Mouse (Mus musculus) embryonic fibroblast, embryonic 13.5 days (primary cell): ENCODE results near the gene Sbno1.

ENCODE experiments used
- CTCF ChIP-seq: IDR thresholded peaks from 2 replicates; pipeline ENCODE4 v1.5.1; 2011; ENCODE audit warnings: mild to moderate bottlenecking, control low read depth, low read length, moderate library complexity, borderline replicate concordance; ENCODE audit not compliant: insufficient read depth
- POLR2A ChIP-seq: IDR thresholded peaks from 2 replicates; pipeline ENCODE4 v1.6.1; 2011; ENCODE audit warnings: low read depth, mild to moderate bottlenecking, control low read depth, low read length, moderate library complexity

DNA sequence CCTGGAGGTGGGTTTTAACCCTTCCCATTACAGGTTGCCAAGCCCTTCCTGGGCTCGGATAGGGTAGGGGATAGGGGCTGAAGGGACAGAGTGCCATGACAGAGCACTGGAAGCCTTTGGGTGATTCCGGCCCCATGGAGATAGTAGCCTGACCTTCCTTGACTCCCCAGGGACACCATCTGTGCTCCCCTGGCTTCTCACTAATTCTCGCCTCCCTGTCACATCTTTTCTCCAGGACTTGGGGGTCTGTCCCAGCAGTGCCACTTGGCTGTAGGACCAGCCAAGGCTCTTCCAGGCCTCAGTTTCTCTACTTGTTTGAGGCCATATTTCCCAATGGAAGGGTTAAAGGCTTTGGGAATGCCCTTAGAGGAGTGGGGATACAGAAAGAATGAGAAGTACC, 74.2 kb downstream of the Sbno1 start:
- TF ChIP-seq POLR2A (no peak), CTCF (no peak)
